Mouse (Mus musculus): ENCODE measurements at regions not wholly inside any gene's neighbourhood (a gene's known extent, or its start where the extent isn't known, plus 50 kb on each side); places are given as distances from the start of the nearest gene placed in this dataset.

DNA sequence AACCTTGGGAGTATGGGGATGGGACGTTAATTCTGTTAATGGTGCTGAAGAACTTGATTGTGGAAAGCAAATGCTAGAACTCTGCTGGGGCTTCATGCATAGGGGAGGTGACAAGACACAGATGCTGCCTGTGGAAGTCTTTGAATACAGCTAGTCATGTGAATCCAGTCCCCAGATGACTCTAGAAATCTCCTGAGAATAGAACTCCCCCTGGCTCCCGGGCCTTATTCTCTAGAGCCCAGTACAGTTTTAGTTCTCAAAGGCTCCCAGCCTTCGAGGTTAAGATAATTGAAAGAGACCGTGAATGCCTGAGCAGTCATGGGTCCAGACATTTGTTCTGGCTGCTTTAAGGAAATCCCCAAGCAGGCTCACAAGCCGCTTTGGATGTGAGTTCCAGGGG lies 499.9 kb upstream of the Vstm2b start:
- in situ Hi-C loops (cut with MseI, MboI), result no loop called here

DNA sequence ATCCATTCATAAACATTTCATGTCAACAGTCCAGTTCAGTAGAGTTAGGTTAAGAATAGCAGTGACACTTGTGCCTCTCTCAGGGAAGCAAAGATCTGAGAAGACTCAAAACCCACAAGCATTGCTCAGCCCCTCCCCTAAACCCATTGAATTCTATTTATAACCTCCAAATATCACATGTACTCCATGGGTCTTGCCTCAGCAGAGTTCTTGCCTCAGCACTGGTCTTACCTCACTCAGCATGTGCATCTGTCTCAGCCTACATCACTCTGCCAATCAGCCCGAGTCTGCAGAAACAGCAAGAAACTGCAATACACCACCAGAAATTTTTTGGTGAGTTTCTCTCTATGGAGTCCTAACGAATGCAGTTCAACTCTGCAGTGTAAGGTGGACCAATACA lies 478.8 kb upstream of the Vstm2b start:
- in situ Hi-C loops (cut with MseI, MboI), result no loop called here

DNA sequence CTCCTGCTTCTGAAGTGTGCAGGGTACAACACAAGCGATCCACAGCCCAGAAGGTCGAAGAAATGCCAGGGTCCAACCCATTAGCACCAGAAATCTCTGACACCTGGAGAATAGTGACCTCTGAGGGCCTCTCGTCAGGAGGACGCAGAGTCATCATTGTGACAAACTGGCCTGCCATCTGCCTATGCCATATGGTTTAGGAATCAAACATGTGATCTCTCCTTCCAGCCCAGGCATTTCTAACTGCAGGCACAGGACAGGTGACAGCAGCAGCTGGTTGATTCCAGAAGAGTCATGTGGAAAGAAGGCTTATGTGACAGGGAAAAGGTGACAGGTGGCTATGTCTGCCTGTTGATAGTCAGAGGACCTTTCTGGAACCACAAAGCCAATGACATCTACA lies 476.0 kb upstream of the Vstm2b start:
- in situ Hi-C loops (cut with MseI, MboI), result no loop called here

DNA sequence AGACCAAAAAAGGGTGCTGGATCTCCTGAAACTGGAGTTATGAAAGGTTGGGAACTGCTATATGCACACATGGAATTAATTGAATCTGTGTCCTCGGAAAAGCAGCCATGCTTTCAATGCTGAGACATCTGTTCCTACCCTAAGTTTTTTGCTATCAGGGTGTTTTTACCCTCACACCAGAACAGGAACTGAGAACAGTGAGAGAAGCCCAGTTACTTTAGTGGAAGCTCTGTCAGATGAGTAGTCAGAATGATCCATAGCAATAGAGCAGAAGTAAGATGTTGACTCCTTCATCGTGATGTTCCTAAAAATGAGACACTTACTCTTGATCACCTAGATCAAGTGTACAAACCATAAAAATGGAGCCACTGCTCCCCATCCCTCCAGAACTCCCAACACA lies 468.7 kb upstream of the Vstm2b start:
- in situ Hi-C loops (cut with MseI, MboI), result no loop called here

DNA sequence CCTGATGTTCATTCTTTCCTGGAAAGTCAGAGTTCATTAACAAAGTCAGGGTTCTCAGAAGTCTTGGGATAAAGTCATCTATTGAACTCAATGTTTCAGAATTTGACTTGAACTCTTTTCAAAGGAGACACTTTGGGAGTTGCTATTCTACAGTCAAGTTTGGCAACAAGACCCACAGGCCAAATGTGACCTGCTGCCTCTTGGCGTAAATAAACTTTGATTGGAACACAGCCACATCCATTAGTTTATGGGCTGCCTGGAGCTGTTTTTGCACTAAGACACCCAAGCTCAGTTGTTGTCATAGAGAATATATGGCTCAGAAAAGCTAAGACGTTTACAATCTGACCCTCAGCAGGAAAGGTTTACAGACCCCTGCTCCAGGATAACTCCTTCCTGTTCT lies 464.2 kb upstream of the Vstm2b start:
- in situ Hi-C loops (cut with MseI, MboI), result no loop called here

GRCm38 (mm10) chr7:40441128-40441527 lies 457.0 kb upstream of the Vstm2b start:
- in situ Hi-C loops (cut with MseI, MboI), result no loop called here

DNA sequence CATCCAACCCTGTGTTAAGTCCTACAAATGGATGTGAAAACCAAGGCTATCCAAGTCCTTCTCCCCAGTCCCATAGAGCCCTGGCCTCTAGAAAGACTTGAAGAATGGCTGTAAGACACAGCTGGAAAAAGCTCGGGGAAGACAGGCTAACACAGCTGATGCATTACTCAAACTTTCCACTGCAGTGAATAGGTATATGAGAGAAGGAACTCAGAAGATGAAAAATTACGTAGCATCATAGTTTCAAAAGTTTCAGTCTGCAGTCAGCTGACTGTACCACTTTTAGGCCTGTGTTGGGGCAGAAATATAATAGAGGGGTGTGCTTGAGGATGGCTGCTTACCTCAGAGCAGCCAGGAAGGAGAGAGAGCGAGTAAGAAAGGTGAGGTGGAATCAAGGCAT lies 456.3 kb upstream of the Vstm2b start:
- in situ Hi-C loops (cut with MseI, MboI), result no loop called here

DNA sequence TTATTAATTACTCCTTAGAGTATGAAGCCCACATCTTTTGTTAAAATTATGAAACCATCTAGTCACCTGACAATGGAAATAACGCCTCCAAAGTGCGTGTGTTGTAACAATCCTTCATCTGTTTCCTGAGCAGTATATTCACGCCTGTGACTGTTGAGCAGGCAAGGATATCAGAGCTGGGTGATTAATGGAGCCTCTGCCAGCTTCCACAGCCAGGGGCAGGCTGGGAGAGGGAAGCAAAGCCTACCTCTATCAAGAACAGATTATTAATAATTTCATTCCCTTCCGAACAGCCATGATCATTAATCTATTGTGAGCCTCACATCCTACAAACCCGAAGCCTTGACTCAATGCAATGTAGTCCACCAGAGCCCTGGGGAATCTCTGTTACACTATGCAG lies 431.7 kb upstream of the Vstm2b start:
- in situ Hi-C loops (cut with MseI, MboI), result no loop called here

GRCm38 (mm10) chr7:40487256-40487655 lies 410.9 kb upstream of the Vstm2b start:
- in situ Hi-C loops (cut with MseI, MboI), result no loop called here

DNA sequence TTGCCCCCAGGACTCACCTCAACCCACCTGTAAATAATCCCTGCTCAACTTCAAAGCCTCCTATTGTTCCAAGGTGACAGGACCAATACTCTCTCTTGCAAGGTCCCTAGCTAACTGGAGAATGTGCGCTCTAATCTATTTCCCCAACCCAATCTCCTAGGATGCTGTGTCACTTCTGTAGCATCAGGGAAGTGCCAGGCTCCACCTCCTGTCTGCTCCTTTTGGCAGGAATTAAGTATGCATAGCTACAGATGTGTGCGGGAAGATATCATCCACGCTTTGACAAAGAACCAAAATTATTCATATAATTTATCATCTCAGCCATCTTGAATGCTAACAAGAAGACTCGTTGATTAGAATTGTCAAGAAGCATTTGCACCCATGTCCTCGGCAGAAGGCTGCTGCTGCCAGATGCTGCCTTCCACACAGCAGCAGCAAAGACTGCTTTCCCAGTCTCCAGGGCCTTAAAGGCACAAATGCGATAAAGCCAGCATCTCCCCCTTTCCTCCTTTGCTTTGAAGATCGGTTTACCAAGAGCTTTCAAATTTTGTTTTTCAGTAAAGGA lies 375.3 kb upstream of the Vstm2b start:
- in situ Hi-C loops (cut with MseI, MboI), result no loop called here

DNA sequence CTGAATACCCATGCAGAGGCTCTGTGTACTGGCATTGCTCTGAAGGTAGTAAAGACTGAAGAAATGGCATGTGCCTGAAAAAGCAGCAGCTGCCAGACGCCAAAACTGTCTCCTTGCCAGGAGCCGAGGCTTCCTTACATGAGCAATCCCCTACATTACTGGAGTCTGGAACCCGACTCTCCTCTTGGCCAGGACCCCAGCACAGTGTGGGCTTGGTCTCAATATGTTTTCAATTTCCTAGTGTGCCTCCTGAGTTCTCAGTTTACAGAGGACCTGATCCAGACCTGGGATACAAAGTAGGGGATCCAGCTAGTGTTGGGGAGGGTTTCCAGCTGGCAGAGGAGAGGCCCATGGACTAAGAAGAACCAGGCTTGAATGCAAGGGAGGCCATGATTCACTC lies 361.5 kb upstream of the Vstm2b start:
- in situ Hi-C loops (cut with MseI, MboI), result no loop called here

DNA sequence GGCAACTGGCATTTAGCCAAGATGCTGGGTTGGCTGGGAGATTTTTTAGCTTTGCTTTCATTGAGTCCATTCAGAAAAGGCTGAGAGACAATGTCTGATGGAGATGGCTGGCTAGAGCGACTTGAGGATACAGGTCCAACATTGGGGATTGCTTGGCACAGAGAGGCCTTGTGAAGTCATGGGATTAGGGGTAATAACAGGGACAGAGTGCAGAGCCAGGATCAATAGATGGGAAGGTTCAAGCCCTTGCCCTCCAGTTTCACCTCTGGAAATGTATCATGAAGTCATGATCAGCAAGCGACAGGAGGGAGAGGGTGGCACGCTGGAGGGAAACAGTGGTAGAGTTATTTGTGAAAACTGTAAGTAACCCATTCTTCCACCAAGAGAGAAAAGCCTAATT lies 360.5 kb upstream of the Vstm2b start:
- in situ Hi-C loops (cut with MseI, MboI), result no loop called here

GRCm38 (mm10) chr7:40539789-40540188 lies 358.3 kb upstream of the Vstm2b start:
- in situ Hi-C loops (cut with MseI, MboI), result no loop called here

- in situ Hi-C loops (cut with MseI, MboI), result no loop called here
These were observed 356.8 kb upstream of the Vstm2b start for GRCm38 (mm10) chr7:40541283-40541682.

- in situ Hi-C loops (cut with MseI, MboI), result no loop called here
These were observed 334.5 kb upstream of the Vstm2b start for GRCm38 (mm10) chr7:40563447-40564118.

DNA sequence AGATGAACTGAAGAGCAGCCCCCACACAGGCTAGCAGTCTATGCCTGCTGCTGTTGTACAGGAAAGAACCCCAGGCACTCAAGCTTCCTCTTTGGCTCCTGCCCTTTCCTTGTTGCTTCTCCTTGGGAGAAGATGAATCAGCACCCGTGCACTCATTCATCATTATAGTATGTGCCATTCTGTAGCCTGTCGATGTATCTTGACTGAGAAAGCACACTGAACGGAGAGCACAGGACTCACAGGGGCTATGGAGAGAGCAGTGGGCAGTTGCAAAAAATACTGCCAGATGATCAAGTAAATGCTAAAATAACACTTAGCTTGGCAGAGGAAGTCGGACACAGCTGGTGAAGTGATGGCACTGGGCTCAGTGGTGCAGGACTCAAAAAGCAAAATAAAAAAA lies 322.2 kb upstream of the Vstm2b start:
- in situ Hi-C loops (cut with MseI, MboI), result no loop called here

GRCm38 (mm10) chr7:40577365-40577764 lies 320.8 kb upstream of the Vstm2b start:
- in situ Hi-C loops (cut with MseI, MboI), result no loop called here

GRCm38 (mm10) chr7:40620761-40621160 lies 277.4 kb upstream of the Vstm2b start:
- in situ Hi-C loops (cut with MseI, MboI), result no loop called here

DNA sequence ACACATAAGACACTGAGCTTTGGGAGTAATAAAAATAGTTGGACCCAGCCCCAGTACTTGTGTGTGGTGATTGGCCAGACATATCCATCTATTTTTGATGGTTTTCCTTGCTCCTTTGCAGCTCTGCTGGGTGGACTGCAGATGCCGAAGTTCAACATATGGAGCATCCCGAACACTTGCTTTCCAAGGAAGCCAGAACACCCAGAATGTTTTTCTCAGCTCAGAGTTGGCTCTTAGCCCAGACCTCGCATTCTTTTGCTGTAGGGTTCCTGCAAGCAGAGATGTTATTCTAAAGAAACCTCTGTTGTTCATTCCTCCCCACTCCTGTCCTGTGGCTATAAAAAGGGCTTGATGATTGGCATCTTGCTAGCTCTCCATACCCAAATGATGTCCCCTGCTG lies 275.3 kb upstream of the Vstm2b start:
- in situ Hi-C loops (cut with MseI, MboI), result no loop called here

- in situ Hi-C loops (cut with MseI, MboI), result no loop called here
These were observed 274.8 kb upstream of the Vstm2b start for GRCm38 (mm10) chr7:40623286-40623685.

- in situ Hi-C loops (cut with MseI, MboI), result no loop called here
These were observed 261.8 kb upstream of the Vstm2b start for GRCm38 (mm10) chr7:40636369-40636768.

DNA sequence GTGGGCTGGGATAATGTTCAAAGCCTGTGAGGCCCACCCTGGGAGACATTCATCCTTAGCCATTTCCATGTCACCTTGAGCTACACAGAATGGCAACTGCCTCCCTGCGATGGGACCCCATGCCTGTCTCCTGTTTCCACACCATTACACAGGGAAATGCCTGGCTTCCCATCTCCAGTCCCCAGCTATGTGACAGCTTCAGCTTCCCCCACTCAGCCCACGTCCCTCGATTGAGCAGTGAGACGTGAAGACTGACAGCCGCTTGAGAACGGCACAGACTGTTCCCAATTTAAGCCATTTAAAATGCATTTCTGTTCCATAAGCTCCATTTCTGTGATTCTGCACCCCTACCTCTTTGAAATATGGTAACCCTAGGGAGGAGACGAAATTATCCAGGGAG lies 243.1 kb upstream of the Vstm2b start:
- in situ Hi-C loops (cut with MseI, MboI), result no loop called here

DNA sequence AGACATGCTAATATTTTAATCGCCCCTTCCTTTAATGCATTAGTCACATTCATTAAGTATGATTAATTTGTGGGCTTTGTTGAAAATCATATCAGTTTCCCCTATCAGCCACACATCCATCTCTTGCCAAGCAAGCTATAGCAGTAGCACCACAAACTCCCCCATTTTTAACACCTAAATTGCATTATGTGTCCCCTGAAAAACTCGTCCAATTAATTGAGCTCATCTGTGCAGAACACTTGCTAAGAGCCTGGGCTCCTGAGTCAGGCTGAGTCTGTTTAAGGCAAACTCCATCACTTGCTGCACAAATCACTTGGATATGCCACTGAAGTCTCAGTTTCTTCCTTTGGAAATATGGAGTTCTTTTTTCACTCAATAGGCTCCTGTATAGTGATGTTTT lies 242.7 kb upstream of the Vstm2b start:
- in situ Hi-C loops (cut with MseI, MboI), result no loop called here

DNA sequence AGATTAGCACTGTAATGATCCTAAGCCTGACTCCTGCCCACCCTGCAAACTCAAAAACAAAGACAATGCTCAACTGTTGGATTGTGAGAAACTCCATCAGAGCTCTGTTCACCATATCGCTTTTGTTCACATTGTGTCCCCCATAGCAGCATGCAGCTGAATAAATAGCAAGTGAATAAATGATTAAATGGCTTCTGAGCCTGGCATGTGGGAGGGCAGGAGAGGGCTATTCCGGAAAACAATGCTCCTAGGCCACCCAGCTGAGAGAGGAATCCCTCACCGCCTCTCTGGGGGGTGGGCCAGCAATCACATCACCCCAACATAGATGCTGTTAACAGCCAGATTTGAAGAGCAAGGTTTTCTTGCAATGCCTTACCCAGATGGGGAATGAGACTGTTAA lies 238.5 kb upstream of the Vstm2b start:
- in situ Hi-C loops (cut with MseI, MboI), result no loop called here
